Mouse (Mus musculus): Measurements from ENCODE around the gene Zfp433. TPM values are rescaled to one million over a fixed set of nuclear protein-coding genes. Genes with fewer than 3 reads are reported as not detected.
"Not testable (repeated sequence)": the region's sequence is repeated elsewhere in the genome, so short reads cannot be mapped to it uniquely, and the experiment has no call there.

Gene Zfp433
- total RNA-seq (2014; fragmentation: Nextera tagmentation) (16.3 and 17.2 TPM in 2 replicates), total RNA-seq (2017) (15.8 and 16.4 TPM in 2 replicates), polyA plus RNA-seq (2012) (0.31 and 0.87 TPM in 2 replicates)

- H3K27me3 ChIP-seq (ENCODE audit: insufficient read depth, low read length); H3K4me1 ChIP-seq (ENCODE audit: insufficient read depth, low read depth, low read length); H3K4me3 ChIP-seq (ENCODE audit: low read depth, low read length); H3K9me3 ChIP-seq (replicated peaks); H3K36me3 ChIP-seq (replicated peaks); DNase-seq (ENCODE audit: low spot score): not testable (repeated sequence)
- peak; percentile 100 for ATAC-seq (ENCODE audit: extremely low read depth, insufficient number of reproducible peaks, low FRiP score, poor library complexity, severe bottlenecking)
Measured at GRCm38 (mm10) chr10:81704531-81705301, at the start of gene Zfp433. TSS of gene Zfp433 (plus strand) at chr10:81704825.

- Histone ChIP-seq H3K9me3 (replicated peaks) (peaks cover 41% of the 10 kb centered on the region), H3K27me3 (ENCODE audit: insufficient read depth, low read length) (no peaks in the 10 kb centered on the region), H3K36me3 (replicated peaks) (peaks cover 71% of the 10 kb centered on the region), H3K4me1 (ENCODE audit: insufficient read depth, low read depth, low read length) (peaks cover 7% of the 10 kb centered on the region), H3K4me3 (ENCODE audit: low read depth, low read length) (no peak overlapping the region)
- no peak for TF ChIP-seq GATA1 (IDR thresholded peaks at IDR 0.05; ENCODE audit: borderline replicate concordance, low read length)
- no peak for DNase-seq (ENCODE audit: low spot score)
- ATAC-seq (ENCODE audit: extremely low read depth, insufficient number of reproducible peaks, low FRiP score, poor library complexity, severe bottlenecking): no peak
Measured at GRCm38 (mm10) chr10:81655178-81655577, 49.4 kb upstream of the Zfp433 start.

GRCm38 (mm10) chr10:81656174-81656573 lies 48.5 kb upstream of the Zfp433 start:
- ATAC-seq (ENCODE audit: extremely low read depth, insufficient number of reproducible peaks, low FRiP score, poor library complexity, severe bottlenecking) (no peak), DNase-seq (ENCODE audit: low spot score) (no peak)
- Histone ChIP-seq H3K36me3 (replicated peaks) (peaks cover 61% of the 10 kb centered on the region), H3K9me3 (replicated peaks) (peaks cover 40% of the 10 kb centered on the region), H3K4me1 (ENCODE audit: insufficient read depth, low read depth, low read length) (no peaks in the 10 kb centered on the region), H3K4me3 (ENCODE audit: low read depth, low read length) (no peak overlapping the region), H3K27me3 (ENCODE audit: insufficient read depth, low read length) (no peaks in the 10 kb centered on the region)
- TF ChIP-seq TAL1 (conservative IDR thresholded peaks at IDR 0.05; ENCODE audit: low read depth, low read length) (no peak), CTCF (IDR thresholded peaks at IDR 0.05; ENCODE audit: low read depth, low read length) (no peak), POLR2AphosphoS5 (IDR thresholded peaks at IDR 0.05; ENCODE audit: insufficient replicate concordance, low read depth, low read length) (no peak), GATA2 (IDR thresholded peaks at IDR 0.05; ENCODE audit: borderline replicate concordance, low read depth, low read length) (no peak), GATA1 (IDR thresholded peaks at IDR 0.05; ENCODE audit: borderline replicate concordance, low read length) (no peak)

GRCm38 (mm10) chr10:81687114-81687513 lies 17.5 kb upstream of the Zfp433 start:
- not testable (repeated sequence) for DNase-seq (ENCODE audit: low spot score); H3K9me3 ChIP-seq (replicated peaks); H3K4me3 ChIP-seq (ENCODE audit: low read depth, low read length); H3K4me1 ChIP-seq (ENCODE audit: insufficient read depth, low read depth, low read length); ATAC-seq (ENCODE audit: extremely low read depth, insufficient number of reproducible peaks, low FRiP score, poor library complexity, severe bottlenecking); H3K36me3 ChIP-seq (replicated peaks); H3K27me3 ChIP-seq (ENCODE audit: insufficient read depth, low read length)

GRCm38 (mm10) chr10:81770506-81771403 lies 66.1 kb downstream of the Zfp433 start, which contains the start of gene Gm3055:
TSS of gene Gm3055 (minus strand) at chr10:81771161.
- ATAC-seq (ENCODE audit: extremely low read depth, insufficient number of reproducible peaks, low FRiP score, poor library complexity, severe bottlenecking): peak; percentile 98
- not testable (repeated sequence) for DNase-seq (ENCODE audit: low spot score); H3K27me3 ChIP-seq (ENCODE audit: insufficient read depth, low read length); H3K9me3 ChIP-seq (replicated peaks); H3K36me3 ChIP-seq (replicated peaks); H3K4me1 ChIP-seq (ENCODE audit: insufficient read depth, low read depth, low read length); H3K4me3 ChIP-seq (ENCODE audit: low read depth, low read length)

- not testable (repeated sequence) for H3K9me3 ChIP-seq (replicated peaks); DNase-seq (ENCODE audit: low spot score); ATAC-seq (ENCODE audit: extremely low read depth, insufficient number of reproducible peaks, low FRiP score, poor library complexity, severe bottlenecking); H3K36me3 ChIP-seq (replicated peaks); H3K4me3 ChIP-seq (ENCODE audit: low read depth, low read length); H3K27me3 ChIP-seq (ENCODE audit: insufficient read depth, low read length); H3K4me1 ChIP-seq (ENCODE audit: insufficient read depth, low read depth, low read length)
Measured at GRCm38 (mm10) chr10:81771404-81771777, 66.8 kb downstream of the Zfp433 start.

Other genes starting within 250 kb of the Zfp433 start
- 6.9 and 9.5 TPM in 2 replicates for gene Nfic, start 249.2 kb upstream of the Zfp433 start, total RNA-seq (2014; fragmentation: Nextera tagmentation)
- 0.52 and 0.66 TPM in 2 replicates for gene Nfic, start 249.2 kb upstream of the Zfp433 start, total RNA-seq (2017)
- gene Nfic, start 249.2 kb upstream of the Zfp433 start, polyA plus RNA-seq (2012): 16.1 and 19.3 TPM in 2 replicates
- not detected in 2 replicates for gene Celf5, start 222.1 kb upstream of the Zfp433 start, total RNA-seq (2014; fragmentation: Nextera tagmentation)
- 0.05 and 0.06 TPM in 2 replicates for gene Celf5, start 222.1 kb upstream of the Zfp433 start, total RNA-seq (2017)
- 0.05 and 0.09 TPM in 2 replicates for gene Celf5, start 222.1 kb upstream of the Zfp433 start, polyA plus RNA-seq (2012)
- 58.2 and 72.3 TPM in 2 replicates for gene Ncln, start 208.4 kb upstream of the Zfp433 start, total RNA-seq (2014; fragmentation: Nextera tagmentation)
- 35.5 and 50.1 TPM in 2 replicates for gene Ncln, start 208.4 kb upstream of the Zfp433 start, total RNA-seq (2017)
- 154 and 179 TPM in 2 replicates for gene Ncln, start 208.4 kb upstream of the Zfp433 start, polyA plus RNA-seq (2012)
- not detected in 2 replicates for gene S1pr4, start 204.7 kb upstream of the Zfp433 start, total RNA-seq (2014; fragmentation: Nextera tagmentation)
- 1.6 and 1.9 TPM in 2 replicates for gene S1pr4, start 204.7 kb upstream of the Zfp433 start, total RNA-seq (2017)
- 0.75 and 1.00 TPM in 2 replicates for gene S1pr4, start 204.7 kb upstream of the Zfp433 start, polyA plus RNA-seq (2012)
- gene Gna15, start 180.6 kb upstream of the Zfp433 start, total RNA-seq (2014; fragmentation: Nextera tagmentation): 20.9 and 22.5 TPM in 2 replicates
- 20.1 and 21.5 TPM in 2 replicates for gene Gna15, start 180.6 kb upstream of the Zfp433 start, total RNA-seq (2017)
- 16.5 TPM in 2 replicates for gene Gna15, start 180.6 kb upstream of the Zfp433 start, polyA plus RNA-seq (2012)
- 6.4 and 6.5 TPM in 2 replicates for gene Gna11, start 159.6 kb upstream of the Zfp433 start, total RNA-seq (2014; fragmentation: Nextera tagmentation)
- 8.4 and 9.7 TPM in 2 replicates for gene Gna11, start 159.6 kb upstream of the Zfp433 start, total RNA-seq (2017)
- 13.0 and 14.0 TPM in 2 replicates for gene Gna11, start 159.6 kb upstream of the Zfp433 start, polyA plus RNA-seq (2012)
- 396 and 400 TPM in 2 replicates for gene Aes, start 145.3 kb upstream of the Zfp433 start, total RNA-seq (2014; fragmentation: Nextera tagmentation)
- gene Aes, start 145.3 kb upstream of the Zfp433 start, total RNA-seq (2017): 182 and 238 TPM in 2 replicates
- gene Aes, start 145.3 kb upstream of the Zfp433 start, polyA plus RNA-seq (2012): 1,535 and 1,925 TPM in 2 replicates
- gene Tle2, start 130.3 kb upstream of the Zfp433 start, total RNA-seq (2014; fragmentation: Nextera tagmentation): 0.45 and 1.8 TPM in 2 replicates
- gene Tle2, start 130.3 kb upstream of the Zfp433 start, total RNA-seq (2017): 1.5 and 2.5 TPM in 2 replicates
- 3.3 and 3.6 TPM in 2 replicates for gene Tle2, start 130.3 kb upstream of the Zfp433 start, polyA plus RNA-seq (2012)
- 42.7 and 44.3 TPM in 2 replicates for gene Tle6, start 103.8 kb upstream of the Zfp433 start, total RNA-seq (2014; fragmentation: Nextera tagmentation)
- gene Tle6, start 103.8 kb upstream of the Zfp433 start, total RNA-seq (2017): 17.5 and 21.5 TPM in 2 replicates
- 28.8 and 49.5 TPM in 2 replicates for gene Tle6, start 103.8 kb upstream of the Zfp433 start, polyA plus RNA-seq (2012)
- gene BC025920, start 98.6 kb upstream of the Zfp433 start, total RNA-seq (2014; fragmentation: Nextera tagmentation): 6.7 and 6.8 TPM in 2 replicates
- 3.3 and 4.3 TPM in 2 replicates for gene BC025920, start 98.6 kb upstream of the Zfp433 start, total RNA-seq (2017)
- gene BC025920, start 98.6 kb upstream of the Zfp433 start, polyA plus RNA-seq (2012): 0.40 and 0.50 TPM in 2 replicates
- 35.9 and 61.0 TPM in 2 replicates for gene Sirt6, start 77.0 kb upstream of the Zfp433 start, total RNA-seq (2014; fragmentation: Nextera tagmentation)
- gene Sirt6, start 77.0 kb upstream of the Zfp433 start, total RNA-seq (2017): 6.0 and 6.6 TPM in 2 replicates
- gene Sirt6, start 77.0 kb upstream of the Zfp433 start, polyA plus RNA-seq (2012): 136 and 158 TPM in 2 replicates
- 13.8 and 16.3 TPM in 2 replicates for gene Ankrd24, start 76.3 kb upstream of the Zfp433 start, total RNA-seq (2014; fragmentation: Nextera tagmentation)
- gene Ankrd24, start 76.3 kb upstream of the Zfp433 start, total RNA-seq (2017): 13.4 and 14.3 TPM in 2 replicates
- 9.8 and 12.7 TPM in 2 replicates for gene Ankrd24, start 76.3 kb upstream of the Zfp433 start, polyA plus RNA-seq (2012)
- 11.1 and 11.8 TPM in 2 replicates for gene Gm10778, start 55.8 kb upstream of the Zfp433 start, total RNA-seq (2014; fragmentation: Nextera tagmentation)
- 6.0 and 7.9 TPM in 2 replicates for gene Gm10778, start 55.8 kb upstream of the Zfp433 start, total RNA-seq (2017)
- gene Gm10778, start 55.8 kb upstream of the Zfp433 start, polyA plus RNA-seq (2012): 0.10 and 0.34 TPM in 2 replicates
- 4.8 and 11.8 TPM in 2 replicates for gene Gm3055, start 66.3 kb downstream of the Zfp433 start, total RNA-seq (2014; fragmentation: Nextera tagmentation)
- gene Gm3055, start 66.3 kb downstream of the Zfp433 start, total RNA-seq (2017): 5.5 and 7.1 TPM in 2 replicates
- not detected in 2 replicates for gene Gm3055, start 66.3 kb downstream of the Zfp433 start, polyA plus RNA-seq (2012)
- gene Gm4767, start 107.4 kb downstream of the Zfp433 start, total RNA-seq (2014; fragmentation: Nextera tagmentation): 5.8 and 7.0 TPM in 2 replicates
- 1.5 and 2.0 TPM in 2 replicates for gene Gm4767, start 107.4 kb downstream of the Zfp433 start, total RNA-seq (2017)
- gene Gm4767, start 107.4 kb downstream of the Zfp433 start, polyA plus RNA-seq (2012): not detected in 2 replicates
- gene Gm32687, start 159.1 kb downstream of the Zfp433 start, total RNA-seq (2014; fragmentation: Nextera tagmentation): not detected in 2 replicates
- gene Gm32687, start 159.1 kb downstream of the Zfp433 start, total RNA-seq (2017): 0.11 TPM in 1 of 2 replicates, not detected in the other
- not detected in 2 replicates for gene Gm32687, start 159.1 kb downstream of the Zfp433 start, polyA plus RNA-seq (2012)
- gene Zfp781, start 225.7 kb downstream of the Zfp433 start, total RNA-seq (2014; fragmentation: Nextera tagmentation): 19.9 and 23.0 TPM in 2 replicates
- 6.7 and 7.2 TPM in 2 replicates for gene Zfp781, start 225.7 kb downstream of the Zfp433 start, total RNA-seq (2017)
- gene Zfp781, start 225.7 kb downstream of the Zfp433 start, polyA plus RNA-seq (2012): 0.35 and 0.39 TPM in 2 replicates

Measured in G1E (cell line).